Mouse (Mus musculus): ENCODE data around the gene Arid3b.

GRCm38 (mm10) chr9:57800325-57800975 is 36.1 kb downstream of the Arid3b start:
- TF ChIP-seq CTCF (IDR thresholded peaks at IDR 0.05; ENCODE audit: insufficient read depth, low read length) (no peak), POLR2A (IDR thresholded peaks at IDR 0.05; ENCODE audit: borderline replicate concordance, extremely low read depth, low read depth, low read length) (no peak)
